Mouse (Mus musculus) MEL (cell line): Measurements from ENCODE around the gene Fcgr1. TPM values are rescaled to one million over a fixed set of nuclear protein-coding genes. Genes with fewer than 3 reads are reported as not detected.

Experiments used
- DNase-seq: peaks from one replicate; pipeline ENCODE4 v3.0.0; 2011; ENCODE audit warnings: low read depth, low spot score
- H3K27ac ChIP-seq: 2 replicates; pipeline ENCODE4 v1.5.1; 2012; ENCODE audit warnings: low read depth, mild to moderate bottlenecking, control low read depth, low read length, moderate library complexity; ENCODE audit not compliant: control insufficient read depth
- H3K27me3 ChIP-seq, 2 experiments: fragments of 150-350 bp in 1 of 2; sonication (generic) in 1 of 2; 2 replicates each; pipeline ENCODE4 v1.6.1; 2012; ENCODE audit warnings: low read length in 2 of 2, mild to moderate bottlenecking in 2 of 2, improper control_type of control experiment in 1 of 2, moderate library complexity in 1 of 2; ENCODE audit not compliant: insufficient read depth in 2 of 2, control insufficient read depth in 1 of 2
- H3K36me3 ChIP-seq, 2 experiments: 2 replicates each; pipeline ENCODE4 v1.6.1; 2012 to 2014; ENCODE audit warnings: low read length in 2 of 2, improper control_type of control experiment in 1 of 2, inconsistent platforms in 1 of 2, mild to moderate bottlenecking in 1 of 2; ENCODE audit not compliant: insufficient read depth in 2 of 2, control insufficient read depth in 1 of 2
- H3K4me1 ChIP-seq, 2 experiments: fragments of 150-350 bp in 1 of 2; sonication (generic) in 1 of 2; 2 replicates each; pipeline ENCODE4 v1.6.1; 2012; ENCODE audit warnings: low read length in 2 of 2, improper control_type of control experiment in 1 of 2, mild to moderate bottlenecking in 1 of 2; ENCODE audit not compliant: insufficient read depth in 2 of 2, control insufficient read depth in 1 of 2
- H3K4me3 ChIP-seq, 2 experiments: fragments of 150-350 bp in 1 of 2; sonication (generic) in 1 of 2; 2 replicates each; pipeline ENCODE4 v1.5.1; 2012; ENCODE audit warnings: low read depth in 2 of 2, low read length in 2 of 2, mild to moderate bottlenecking in 2 of 2, moderate library complexity in 2 of 2, control low read depth in 1 of 2, improper control_type of control experiment in 1 of 2; ENCODE audit not compliant: control insufficient read depth in 1 of 2, insufficient read depth in 1 of 2
- H3K79me2 ChIP-seq: 2 replicates; pipeline ENCODE4 v1.6.1; 2012; ENCODE audit warnings: mild to moderate bottlenecking, low read length, moderate library complexity; ENCODE audit not compliant: control insufficient read depth, poor library complexity, insufficient read depth
- H3K9ac ChIP-seq: 2 replicates; pipeline ENCODE4 v1.6.1; 2012; ENCODE audit warnings: low read depth, mild to moderate bottlenecking, control low read depth, low read length, moderate library complexity; ENCODE audit not compliant: control insufficient read depth, poor library complexity, severe bottlenecking
- H3K9me3 ChIP-seq: fragments of 150-350 bp; sonication (generic); replicated peaks from 2 replicates; pipeline ENCODE4 v1.6.1; 2012; ENCODE audit warnings: mild to moderate bottlenecking, low read length, improper control_type of control experiment, moderate library complexity; ENCODE audit not compliant: insufficient read depth
- BHLHE40 ChIP-seq: IDR thresholded peaks from 2 replicates; pipeline ENCODE4 v1.6.1; 2012; ENCODE audit warnings: low read depth, mild to moderate bottlenecking, inconsistent platforms, low read length, improper control_type of control experiment, borderline replicate concordance
- CHD1 ChIP-seq: IDR thresholded peaks from 2 replicates; pipeline ENCODE4 v1.6.1; 2012; ENCODE audit warnings: low read depth, mild to moderate bottlenecking, inconsistent platforms, low read length, improper control_type of control experiment
- CTCF ChIP-seq, 3 experiments: IDR thresholded peaks in 2 of 3; conservative IDR thresholded peaks in 1 of 3; 2 replicates each; pipeline ENCODE4 v1.5.1; 2011 to 2012; ENCODE audit warnings: low read length in 3 of 3, low read depth in 2 of 3, mild to moderate bottlenecking in 2 of 3, improper control_type of control experiment in 1 of 3, inconsistent platforms in 1 of 3, mixed read lengths in 1 of 3, moderate library complexity in 1 of 3; ENCODE audit not compliant: control insufficient read depth in 1 of 3, insufficient read depth in 1 of 3, poor library complexity in 1 of 3, severe bottlenecking in 1 of 3
- E2F4 ChIP-seq: IDR thresholded peaks from 2 replicates; pipeline ENCODE4 v1.6.1; 2011; ENCODE audit warnings: low read depth, low read length, improper control_type of control experiment, borderline replicate concordance
- ELF1 ChIP-seq: IDR thresholded peaks from 2 replicates; pipeline ENCODE4 v1.6.1; 2014; ENCODE audit warnings: low read depth, mild to moderate bottlenecking, inconsistent platforms, low read length, improper control_type of control experiment, moderate library complexity
- EP300 ChIP-seq, 2 experiments: IDR thresholded peaks; 2 replicates each; pipeline ENCODE4 v1.6.1; 2011; ENCODE audit warnings: improper control_type of control experiment in 2 of 2, low read length in 2 of 2, low read depth in 1 of 2, mild to moderate bottlenecking in 1 of 2
- GABPA ChIP-seq: IDR thresholded peaks from 2 replicates; pipeline ENCODE4 v1.6.1; 2012; ENCODE audit warnings: low read depth, mild to moderate bottlenecking, inconsistent platforms, low read length, improper control_type of control experiment, moderate library complexity
- GATA1 ChIP-seq: IDR thresholded peaks from 2 replicates; pipeline ENCODE4 v1.6.1; 2011; ENCODE audit warnings: low read depth, low read length, improper control_type of control experiment
- HCFC1 ChIP-seq: IDR thresholded peaks from 2 replicates; pipeline ENCODE4 v1.6.1; 2012; ENCODE audit warnings: low read depth, mild to moderate bottlenecking, inconsistent platforms, low read length, improper control_type of control experiment, moderate library complexity
- JUND ChIP-seq: IDR thresholded peaks from 2 replicates; pipeline ENCODE4 v1.6.1; 2011; ENCODE audit warnings: low read depth, mild to moderate bottlenecking, improper control_type of control experiment, low read length
- MAX ChIP-seq: IDR thresholded peaks from 2 replicates; pipeline ENCODE4 v1.6.1; 2011; ENCODE audit warnings: low read length, improper control_type of control experiment
- MEF2A ChIP-seq: IDR thresholded peaks from 2 replicates; pipeline ENCODE4 v1.6.1; 2014; ENCODE audit warnings: low read depth, mild to moderate bottlenecking, inconsistent platforms, low read length, improper control_type of control experiment; ENCODE audit not compliant: poor library complexity, insufficient replicate concordance, severe bottlenecking; ENCODE audit errors: extremely low read depth
- MXI1 ChIP-seq: IDR thresholded peaks from 2 replicates; pipeline ENCODE4 v1.6.1; 2011; ENCODE audit warnings: mild to moderate bottlenecking, low read depth, low read length, improper control_type of control experiment
- MYC ChIP-seq: IDR thresholded peaks from 2 replicates; pipeline ENCODE4 v1.6.1; 2011; ENCODE audit warnings: low read depth, mild to moderate bottlenecking, low read length, improper control_type of control experiment, moderate library complexity
- NELFE ChIP-seq: IDR thresholded peaks from 2 replicates; pipeline ENCODE4 v1.6.1; 2011; ENCODE audit warnings: low read depth, low read length, improper control_type of control experiment
- NRF1 ChIP-seq: IDR thresholded peaks from 2 replicates; pipeline ENCODE4 v1.6.1; 2014; ENCODE audit warnings: low read depth, mild to moderate bottlenecking, inconsistent platforms, low read length, improper control_type of control experiment, moderate library complexity; ENCODE audit not compliant: poor library complexity, insufficient read depth, severe bottlenecking
- POLR2A ChIP-seq, 2 experiments: IDR thresholded peaks; 2 replicates each; pipeline ENCODE4 v1.6.1; 2011 to 2012; ENCODE audit warnings: low read length in 2 of 2, mild to moderate bottlenecking in 2 of 2, control low read depth in 1 of 2, improper control_type of control experiment in 1 of 2, low read depth in 1 of 2, moderate library complexity in 1 of 2; ENCODE audit not compliant: control insufficient read depth in 1 of 2, insufficient read depth in 1 of 2, poor library complexity in 1 of 2
- POLR2AphosphoS5 ChIP-seq: IDR thresholded peaks from 2 replicates; pipeline ENCODE4 v1.6.1; 2012; ENCODE audit warnings: low read depth, borderline replicate concordance, mild to moderate bottlenecking, inconsistent platforms, low read length, moderate library complexity, mixed read lengths
- RAD21 ChIP-seq: IDR thresholded peaks from 2 replicates; pipeline ENCODE4 v1.6.1; 2011; ENCODE audit warnings: mild to moderate bottlenecking, low read depth, low read length, improper control_type of control experiment
- TAL1 ChIP-seq: IDR thresholded peaks from 2 replicates; pipeline ENCODE4 v1.6.1; 2012; ENCODE audit warnings: mild to moderate bottlenecking, inconsistent platforms, low read length, moderate library complexity, mixed read lengths
- TCF12 ChIP-seq: IDR thresholded peaks from 2 replicates; pipeline ENCODE4 v1.6.1; 2014; ENCODE audit warnings: low read depth, mild to moderate bottlenecking, inconsistent platforms, low read length, improper control_type of control experiment, moderate library complexity
- USF2 ChIP-seq, 2 experiments: IDR thresholded peaks; 2 replicates each; pipeline ENCODE4 v1.6.1; 2011 to 2012; ENCODE audit warnings: improper control_type of control experiment in 2 of 2, low read length in 2 of 2, borderline replicate concordance in 1 of 2, inconsistent platforms in 1 of 2, low read depth in 1 of 2, mild to moderate bottlenecking in 1 of 2; ENCODE audit not compliant: insufficient read depth in 1 of 2
- ZC3H11A ChIP-seq: IDR thresholded peaks from 2 replicates; pipeline ENCODE4 v1.6.1; 2012; ENCODE audit warnings: low read depth, mild to moderate bottlenecking, inconsistent platforms, low read length, improper control_type of control experiment
- polyA plus RNA-seq, 2 experiments: library from polyadenylated mRNA; stranded (reverse) in 1 of 2; unstranded in 1 of 2; fragments of >175 nt in 1 of 2; fragments of >200 nt in 1 of 2; gene quantifications; 2 replicates each; pipeline versions ENCODE4 v1.2.1 to v1.2.4; 2012; ENCODE audit warnings: low replicate concordance in 2 of 2, low read depth in 1 of 2; ENCODE audit not compliant: insufficient read length in 2 of 2, insufficient read depth in 1 of 2, missing spikeins in 1 of 2
- total RNA-seq: library from RNA; depleted of rRNA; stranded (reverse); fragments of 300-350 nt; gene quantifications from 2 replicates; pipeline ENCODE4 v1.2.3, GENCODE M21; 2012

Fcgr1 gene
- total and polyA plus RNA-seq, 3 experiments = 2.8 to 4.7 TPM; not detected in 1

GRCm38 (mm10) chr3:96267541-96267940 is 26.2 kb downstream of the Fcgr1 start:
- Histone ChIP-seq H3K27me3 (no peaks in the 10 kb centered on the region), H3K79me2 (peaks cover 8% of the 10 kb centered on the region; the same call in 1 of the 2 replicates), H3K27ac (peak overlapping the region; percentile 96), H3K4me3 (peak overlapping the region; percentile 51 to 57), H3K9ac (peak overlapping the region; percentile 71), H3K9me3 (no peaks in the 10 kb centered on the region), H3K36me3 (peaks cover 0 to 31% of the 10 kb centered on the region in 2 experiments; a peak in 2 of 4 replicates), H3K4me1 (peaks cover 0 to 18% of the 10 kb centered on the region in 2 experiments; a peak in 2 of 4 replicates)
- DNase-seq = peak; percentile 72
- no peak for TF ChIP-seq POLR2AphosphoS5
- TF ChIP-seq, all 39 proteins: peak for 0

GRCm38 (mm10) chr3:96266132-96266710 is 27.5 kb downstream of the Fcgr1 start:
- TF ChIP-seq JUND (no peak), E2F4 (no peak), TCF12 (no peak), EP300 (IDR thresholded peaks at IDR 0.05; ENCODE audit: low read depth in 1 of 2, low read length in 2 of 2) (no peak), TAL1 (peak; percentile 90)
- H3K36me3 ChIP-seq = peaks cover 0 to 37% of the 10 kb centered on the region in 2 experiments; a peak in 2 of 4 replicates
- H3K79me2 ChIP-seq = peaks cover 8% of the 10 kb centered on the region; the same call in 1 of the 2 replicates
- peak; percentile 87 for DNase-seq
- peak overlapping the region; percentile 61 for H3K27ac ChIP-seq
- H3K4me1 ChIP-seq = peaks cover 0 to 24% of the 10 kb centered on the region in 2 experiments; a peak in 2 of 4 replicates
- no peaks in the 10 kb centered on the region for H3K27me3 ChIP-seq
- peak overlapping the region; percentile 50 for H3K9ac ChIP-seq
- H3K4me3 ChIP-seq = no peak overlapping the region
- no peaks in the 10 kb centered on the region for H3K9me3 ChIP-seq

DNA sequence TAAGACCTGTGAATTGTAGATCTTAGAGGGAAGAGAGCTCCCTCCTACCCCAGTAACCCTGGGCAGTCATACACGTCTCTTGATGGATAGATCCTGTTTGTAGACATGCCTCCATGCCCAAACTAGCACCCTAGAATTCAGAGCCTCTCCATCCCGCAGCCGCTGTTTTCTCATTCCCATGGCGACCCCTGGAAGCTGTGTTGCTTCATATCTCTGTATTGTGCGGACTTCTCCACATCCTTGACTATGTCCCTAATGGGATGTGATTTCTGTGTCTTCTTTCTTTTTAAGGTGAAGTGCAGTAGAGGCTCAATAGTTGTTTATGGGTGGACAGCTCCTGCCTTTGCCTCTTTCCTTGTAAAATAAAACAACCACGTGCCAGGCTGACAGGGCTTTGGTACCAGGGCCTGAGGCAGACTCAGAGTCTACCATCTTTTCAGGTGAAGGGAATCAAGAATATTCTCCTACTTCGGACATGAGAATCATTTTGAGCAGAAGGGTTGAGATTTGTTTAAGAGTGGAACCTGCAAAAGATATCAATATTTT is 29.3 kb downstream of the Fcgr1 start:
- Histone ChIP-seq H3K79me2 (peaks cover 8% of the 10 kb centered on the region; the same call in 1 of the 2 replicates), H3K9ac (peak overlapping the region; percentile 92), H3K27ac (peak overlapping the region; percentile 99), H3K9me3 (no peaks in the 10 kb centered on the region), H3K36me3 (peaks cover 0 to 44% of the 10 kb centered on the region in 2 experiments; a peak in 2 of 4 replicates), H3K27me3 (no peaks in the 10 kb centered on the region), H3K4me1 (peaks cover 0 to 32% of the 10 kb centered on the region in 2 experiments; a peak in 2 of 4 replicates), H3K4me3 (peak overlapping the region; percentile 10 to 75)
- peak; percentile 86 for DNase-seq
- no peak for TF ChIP-seq CHD1
- no peak for TF ChIP-seq CTCF (IDR thresholded peaks at IDR 0.05 in 2 of 3, conservative IDR thresholded peaks at IDR 0.05 in 1 of 3; ENCODE audit: control insufficient read depth in 1 of 3, insufficient read depth in 1 of 3, low read depth in 2 of 3, low read length in 3 of 3, poor library complexity in 1 of 3, severe bottlenecking in 1 of 3)
- TF ChIP-seq USF2 (IDR thresholded peaks at IDR 0.05; ENCODE audit: borderline replicate concordance in 1 of 2, insufficient read depth in 1 of 2, low read depth in 1 of 2, low read length in 2 of 2) = no peak
- no peak for TF ChIP-seq JUND
- TF ChIP-seq ZC3H11A = no peak
- TF ChIP-seq POLR2A (IDR thresholded peaks at IDR 0.05; ENCODE audit: control insufficient read depth in 1 of 2, insufficient read depth in 1 of 2, low read depth in 1 of 2, low read length in 2 of 2, poor library complexity in 1 of 2) = no peak
- TF ChIP-seq RAD21 = no peak
- TF ChIP-seq MXI1 = no peak
- no peak for TF ChIP-seq NRF1
- no peak for TF ChIP-seq NELFE
- no peak for TF ChIP-seq GATA1
- no peak for TF ChIP-seq MEF2A
- TF ChIP-seq GABPA = no peak
- no peak for TF ChIP-seq MAX
- no peak for TF ChIP-seq ELF1
- no peak for TF ChIP-seq HCFC1
- no peak for TF ChIP-seq EP300 (IDR thresholded peaks at IDR 0.05; ENCODE audit: low read depth in 1 of 2, low read length in 2 of 2)
- no peak for TF ChIP-seq BHLHE40
- no peak for TF ChIP-seq POLR2AphosphoS5
- TF ChIP-seq MYC = no peak
